Mouse (Mus musculus) lung, embryonic 14.5 days (tissue): Measurements from ENCODE around the gene Susd6. TPM values are rescaled to one million over a fixed set of nuclear protein-coding genes. Genes with fewer than 3 reads are reported as not detected.

Source experiments
- ATAC-seq: fragments of 200-750 bp; cut with Nextera tagmentation; 2 replicates; pipeline ENCODE4 v1.8.0; 2017; ENCODE audit warnings: mild to moderate bottlenecking, moderate TSS enrichment, moderate library complexity; ENCODE audit not compliant: insufficient read depth
- DNase-seq: peaks from one replicate; pipeline ENCODE4 v3.0.0-alpha.2; 2015
- H3K27ac ChIP-seq: fragments of 300-500 bp; sonication (generic); 2 replicates; pipeline ENCODE4 v1.5.1; 2014; ENCODE audit warnings: low read depth, mild to moderate bottlenecking, moderate library complexity
- H3K27me3 ChIP-seq: fragments of 300-500 bp; sonication (generic); 2 replicates; pipeline ENCODE4 v1.6.1; 2014; ENCODE audit warnings: low read length, control low read depth; ENCODE audit not compliant: insufficient read depth
- H3K36me3 ChIP-seq: fragments of 300-500 bp; sonication (generic); 2 replicates; pipeline ENCODE4 v1.6.1; 2014; ENCODE audit warnings: control low read depth; ENCODE audit not compliant: insufficient read depth
- H3K4me1 ChIP-seq: fragments of 300-500 bp; sonication (generic); 2 replicates; pipeline ENCODE4 v1.6.1; 2014; ENCODE audit warnings: antibody characterized with exemption, control low read depth; ENCODE audit not compliant: insufficient read depth
- H3K4me2 ChIP-seq: fragments of 300-500 bp; sonication (generic); 2 replicates; pipeline ENCODE4 v1.6.1; 2014; ENCODE audit warnings: mild to moderate bottlenecking
- H3K4me3 ChIP-seq: fragments of 300-500 bp; sonication (generic); 2 replicates; pipeline ENCODE4 v1.5.1; 2014; ENCODE audit warnings: low read depth, low read length
- H3K9ac ChIP-seq: fragments of 300-500 bp; sonication (generic); 2 replicates; pipeline ENCODE4 v1.6.1; 2014
- H3K9me3 ChIP-seq: fragments of 300-500 bp; sonication (generic); 2 replicates; pipeline ENCODE4 v1.6.1; 2016; ENCODE audit warnings: low read depth, low read length, control low read depth
- CTCF ChIP-seq: IDR thresholded peaks from 2 replicates; pipeline ENCODE4 v1.5.1; 2016; ENCODE audit warnings: antibody characterized with exemption, low read depth
- WGBS: fragments of 180-500 bp; shearing (Covaris S2); extraction: QIAGEN DNeasy Blood & Tissue Kit; methylation state at CpG from one replicate; pipeline ENCODE4 v1.1.7; 2014; 5-methylcytosine and 5-hydroxymethylcytosine counted together
- polyA plus RNA-seq: library from polyadenylated mRNA; unstranded; fragments of >200 nt; fragmentation: Nextera tagmentation; extraction: Ambion mirVana; gene quantifications from 2 replicates; pipeline ENCODE4 v1.2.1, GENCODE M21; 2014

Susd6 gene
- polyA plus RNA-seq, 1 experiment from 2014 or later, result 20.5 TPM

GRCm38 (mm10) chr12:80926550-80926949 is 136.2 kb downstream of the Susd6 start:
- Histone ChIP-seq H3K4me3 (no peak overlapping the region), H3K4me2 (no peak overlapping the region), H3K36me3 (no peaks in the 10 kb centered on the region), H3K9ac (no peak overlapping the region), H3K9me3 (no peaks in the 10 kb centered on the region), H3K27me3 (no peaks in the 10 kb centered on the region), H3K4me1 (no peaks in the 10 kb centered on the region), H3K27ac (no peak overlapping the region)
- DNase-seq (no peak), ATAC-seq (no peak)
- no peak for TF ChIP-seq CTCF
- WGBS, result 86% methylated on average over 4 of the region's 4 CpGs

DNA sequence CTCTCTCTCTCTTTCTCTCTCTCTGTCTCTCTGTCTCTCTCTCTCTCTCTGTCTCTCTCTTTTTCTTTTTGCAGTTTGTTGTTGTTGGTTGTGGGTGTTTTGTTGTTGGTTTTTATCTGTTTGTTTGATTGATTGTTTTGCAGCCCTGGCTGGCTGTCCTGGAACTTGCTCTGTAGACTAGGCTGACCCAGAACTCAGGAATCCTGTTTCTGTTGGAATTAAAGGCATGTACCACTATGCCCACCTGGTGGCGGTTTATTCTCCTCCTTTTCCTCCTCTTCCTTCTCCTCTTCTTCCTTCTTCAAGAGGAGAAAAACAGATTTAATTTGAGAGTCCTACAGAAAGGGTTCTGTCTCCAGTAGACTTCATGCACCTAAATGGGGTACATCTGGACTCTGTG is 137.2 kb downstream of the Susd6 start:
- no peaks in the 10 kb centered on the region for H3K4me1 ChIP-seq
- H3K9ac ChIP-seq, result no peak overlapping the region
- no peak for DNase-seq
- no peaks in the 10 kb centered on the region for H3K36me3 ChIP-seq
- H3K27ac ChIP-seq, result no peak overlapping the region
- no peak overlapping the region for H3K4me3 ChIP-seq
- H3K9me3 ChIP-seq, result no peaks in the 10 kb centered on the region
- ATAC-seq, result no peak
- no peak overlapping the region for H3K4me2 ChIP-seq
- H3K27me3 ChIP-seq, result no peaks in the 10 kb centered on the region
- no peak for TF ChIP-seq CTCF
- 56% methylated on average over 1 of the region's 1 CpGs for WGBS

DNA sequence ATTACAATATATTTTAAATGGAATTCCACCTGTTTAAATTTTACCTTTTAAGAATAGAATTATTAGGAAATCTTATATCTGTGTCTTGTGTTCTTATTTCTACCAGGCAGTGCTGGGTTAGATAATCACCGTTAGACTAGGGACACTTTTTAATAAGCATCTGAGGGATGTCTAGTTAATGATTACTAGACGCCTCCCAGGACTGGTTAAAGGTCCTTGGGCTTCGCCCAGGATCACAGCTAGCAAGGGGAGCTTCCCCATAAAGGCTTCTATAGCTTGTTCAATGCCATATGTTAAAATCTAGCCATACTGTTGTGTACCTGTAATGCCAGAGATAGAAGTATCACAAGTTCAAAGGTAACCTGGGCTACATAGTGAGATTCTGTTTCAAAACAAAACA is 138.6 kb downstream of the Susd6 start:
- H3K9ac ChIP-seq, result no peak overlapping the region
- no peaks in the 10 kb centered on the region for H3K4me1 ChIP-seq
- no peaks in the 10 kb centered on the region for H3K9me3 ChIP-seq
- ATAC-seq, result no peak
- 61% methylated on average over 3 of the region's 3 CpGs for WGBS
- H3K27me3 ChIP-seq, result no peaks in the 10 kb centered on the region
- no peak for TF ChIP-seq CTCF
- DNase-seq, result no peak
- H3K27ac ChIP-seq, result no peak overlapping the region
- H3K36me3 ChIP-seq, result no peaks in the 10 kb centered on the region
- no peak overlapping the region for H3K4me2 ChIP-seq
- H3K4me3 ChIP-seq, result no peak overlapping the region

DNA sequence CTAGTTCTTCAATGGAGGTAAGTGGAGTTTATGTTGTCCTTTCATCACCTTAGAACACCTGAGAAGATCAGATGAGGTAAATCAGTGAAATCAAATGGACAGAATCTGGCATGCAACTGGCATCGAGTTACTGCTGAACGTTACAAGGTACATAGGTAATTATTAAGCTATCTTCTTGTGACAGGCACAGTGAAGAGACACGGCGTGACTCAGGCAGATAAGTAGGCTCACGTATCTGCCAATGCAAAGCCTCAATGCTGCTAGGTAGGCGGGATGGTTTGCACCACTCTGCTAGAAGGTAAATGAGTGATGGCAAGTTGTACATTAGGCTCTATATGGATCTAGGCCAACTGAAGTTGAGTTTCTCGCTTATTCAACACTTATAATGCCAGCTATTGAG is 139.8 kb downstream of the Susd6 start:
- Histone ChIP-seq H3K27me3 (no peaks in the 10 kb centered on the region), H3K4me2 (no peak overlapping the region), H3K27ac (no peak overlapping the region), H3K4me1 (no peaks in the 10 kb centered on the region), H3K9me3 (no peaks in the 10 kb centered on the region), H3K4me3 (no peak overlapping the region), H3K9ac (no peak overlapping the region), H3K36me3 (no peaks in the 10 kb centered on the region)
- DNase-seq, result no peak
- 74% methylated on average over 7 of the region's 7 CpGs for WGBS
- no peak for TF ChIP-seq CTCF
- no peak for ATAC-seq

Other genes with a start within 250 kb of the Susd6 start
- 33.9 and 38.2 TPM in 2 replicates for gene Slc39a9, start 146.6 kb upstream of the Susd6 start, polyA plus RNA-seq
- gene Erh, start 146.2 kb upstream of the Susd6 start, polyA plus RNA-seq, result 357 and 369 TPM in 2 replicates
- 2.7 and 4.6 TPM in 2 replicates for gene Plekhd1, start 97.9 kb upstream of the Susd6 start, polyA plus RNA-seq
- 0.04 and 0.11 TPM in 2 replicates for gene Ccdc177, start 29.8 kb upstream of the Susd6 start, polyA plus RNA-seq
- 357 and 378 TPM in 2 replicates for gene Srsf5, start 155.0 kb downstream of the Susd6 start, polyA plus RNA-seq
- gene Slc10a1, start 178.2 kb downstream of the Susd6 start, polyA plus RNA-seq, result 0.53 and 1.0 TPM in 2 replicates
- gene Smoc1, start 236.3 kb downstream of the Susd6 start, polyA plus RNA-seq, result 0.55 and 0.63 TPM in 2 replicates